ENCODE assay signal across 27 mouse cellular contexts in genomic region chr7:105578481-105578880, GRCm38 (mm10). TPM values are rescaled to one million over a fixed set of nuclear protein-coding genes. Genes with fewer than 3 reads are reported as not detected.
DNase-seq lines count a peak whose midpoint lies in the region; ATAC-seq and TF ChIP-seq lines count a peak whose summit lies in the region.
"Had no signal": no experiment of that assay in that cellular context is flagged by ENCODE, and none has a peak within 500 bp of the region (broad histone marks: within the 10 kb centered on the region; RNA-seq: fewer than 3 reads in every experiment).

No protein-coding gene starts in this region.

- no peak for TF ChIP-seq POLR2A in cerebellum, adult 2 months (IDR thresholded peaks at IDR 0.05; ENCODE audit: borderline replicate concordance, insufficient read depth, low read length)

- peaks cover 49% of the 10 kb centered on the region for H3K4me1 ChIP-seq in cerebellum, adult 2 months (ENCODE audit: control insufficient read depth, insufficient read depth, low read length)

- H3K27ac ChIP-seq in cerebellum, adult 2 months (ENCODE audit: insufficient read depth, low read length) = peak overlapping the region; percentile 15; the same call in 1 of the 2 replicates
- H3K27ac ChIP-seq in layer of hippocampus, adult 2 months = 0 out of 2 replicates have a peak overlapping the region, but pooled peaks have one; percentile 0
- H3K27ac ChIP-seq: embryonic facial prominence, embryonic 15.5 days; forebrain, embryonic 10.5 days; forebrain, embryonic 15.5 days; heart, embryonic 10.5 days; hindbrain, embryonic 13.5 days had no signal

- 27% methylated on average over 2 of the region's 2 CpGs for WGBS in cerebellum, adult 2 months

- H3K27me3 ChIP-seq in cerebellum, adult 2 months (ENCODE audit: control insufficient read depth, insufficient read depth, low read length) = no peaks in the 10 kb centered on the region
- H3K27me3 ChIP-seq: embryonic facial prominence, embryonic 15.5 days; forebrain, embryonic 15.5 days; hindbrain, embryonic 13.5 days had no signal

- no peak overlapping the region for H3K4me3 ChIP-seq in cerebellum, adult 2 months (replicated peaks; ENCODE audit: insufficient read depth, low read depth, low read length)
- no peak overlapping the region; the same call in 1 of the 2 replicates for H3K4me3 ChIP-seq in layer of hippocampus, adult 2 months
- H3K4me3 ChIP-seq: embryonic facial prominence, embryonic 15.5 days; erythroblast, embryonic 14.5 days; forebrain, embryonic 10.5 days; forebrain, embryonic 15.5 days; heart, embryonic 10.5 days had no signal

- no peak for TF ChIP-seq CTCF in cerebellum, adult 2 months (IDR thresholded peaks at IDR 0.05; ENCODE audit: borderline replicate concordance, insufficient read depth, low read depth, low read length)
- no peak for TF ChIP-seq CTCF in layer of hippocampus, adult 2 months (conservative IDR thresholded peaks at IDR 0.05)

- no peak for ATAC-seq in frontal cortex, adult (ENCODE audit: low TSS enrichment)
- ATAC-seq: forebrain, embryonic 15.5 days; inflammation-experienced regulatory T-cells, adult 6 months; intestine, postnatal 0 days had no signal

- peak in 1 of 2 experiments; percentile 65 for DNase-seq in cerebellum, adult 2 months
- no peak for DNase-seq in cerebellum, postnatal 36 days
- DNase-seq in layer of hippocampus, adult 2 months (ENCODE audit: low spot score in 2 of 2) = no peak
- no peak for DNase-seq in layer of hippocampus, adult 18-20 months (ENCODE audit: low spot score in 2 of 2)
- peak; percentile 70 for DNase-seq in cerebellum, adult 9-10 months
- DNase-seq in cerebellum, postnatal 25 days = peak; percentile 47 to 56
- DNase-seq in lung, postnatal 36 days = no peak
- DNase-seq: adrenal gland, adult 2 months; adrenal gland, postnatal 25 days; embryo, embryonic 11 days; gastrocnemius, postnatal 10 days; heart, adult 18-20 months; heart, postnatal 10 days; heart, postnatal 4 days; kidney, adult 9 months had no signal

RNA-seq across cellular contexts. Expression of gene Apbb1, which starts 3.0 kb away (rescaled TPM):
- 441 and 475 TPM in 2 replicates for polyA plus RNA-seq in cerebellum, adult 2 months (2012; rRNA removed)
- total RNA-seq in layer of hippocampus, adult 2 months (2021) = 100 to 1,000 TPM; 360 to 370 TPM
- 100 to 1,000 TPM; 382 to 388 TPM for total RNA-seq in layer of hippocampus, adult 18-20 months (2021)

RNA-seq across cellular contexts. Expression of gene Hpx, which starts 21.5 kb away (rescaled TPM):
- 0.60 and 0.61 TPM in 2 replicates for polyA plus RNA-seq in cerebellum, adult 2 months (2012; rRNA removed)
- total RNA-seq in layer of hippocampus, adult 2 months (2021) = under 1 TPM in 1 of 2 experiments, not detected in 1; 0.23 TPM
- total RNA-seq in layer of hippocampus, adult 18-20 months (2021) = under 1 TPM in 1 of 2 experiments, not detected in 1; 0.42 TPM
- total RNA-seq: CH12.LX; common myeloid progenitor, adult 5-6 weeks; heart, adult 18-20 months had no signal
- polyA plus RNA-seq: erythroblast, embryonic 14.5 days; heart, embryonic 14.5 days; inflammation-experienced regulatory T-cells, adult 6 months had no signal

RNA-seq across cellular contexts. Expression of gene Smpd1, which starts 24.3 kb away (rescaled TPM):
- 102 and 108 TPM in 2 replicates for polyA plus RNA-seq in cerebellum, adult 2 months (2012; rRNA removed)
- total RNA-seq in layer of hippocampus, adult 2 months (2021) = 10 to 100 TPM; 82.7 to 86.2 TPM
- 10 to 100 TPM; 83.8 to 89.3 TPM for total RNA-seq in layer of hippocampus, adult 18-20 months (2021)

RNA-seq across cellular contexts. Expression of gene Trim3, which starts 54.9 kb away (rescaled TPM):
- 332 and 385 TPM in 2 replicates for polyA plus RNA-seq in cerebellum, adult 2 months (2012; rRNA removed)
- total RNA-seq in layer of hippocampus, adult 2 months (2021) = 100 to 1,000 TPM; 140 to 142 TPM
- total RNA-seq in layer of hippocampus, adult 18-20 months (2021) = 100 to 1,000 TPM; 122 to 136 TPM

Comparison
In these comparisons a context has a peak if more than half of its experiments do, and no peak if none do; other contexts are left out.
1. DNase-seq: peak in cerebellum, adult 9-10 months (single experiment) and cerebellum, postnatal 25 days (2 of 2); none in cerebellum, postnatal 36 days (0 of 2), layer of hippocampus, adult 2 months (0 of 2), layer of hippocampus, adult 18-20 months (0 of 2) and lung, postnatal 36 days (single experiment).